Mouse (Mus musculus): ENCODE results near the gene Spaar.

The Spaar gene

DNA sequence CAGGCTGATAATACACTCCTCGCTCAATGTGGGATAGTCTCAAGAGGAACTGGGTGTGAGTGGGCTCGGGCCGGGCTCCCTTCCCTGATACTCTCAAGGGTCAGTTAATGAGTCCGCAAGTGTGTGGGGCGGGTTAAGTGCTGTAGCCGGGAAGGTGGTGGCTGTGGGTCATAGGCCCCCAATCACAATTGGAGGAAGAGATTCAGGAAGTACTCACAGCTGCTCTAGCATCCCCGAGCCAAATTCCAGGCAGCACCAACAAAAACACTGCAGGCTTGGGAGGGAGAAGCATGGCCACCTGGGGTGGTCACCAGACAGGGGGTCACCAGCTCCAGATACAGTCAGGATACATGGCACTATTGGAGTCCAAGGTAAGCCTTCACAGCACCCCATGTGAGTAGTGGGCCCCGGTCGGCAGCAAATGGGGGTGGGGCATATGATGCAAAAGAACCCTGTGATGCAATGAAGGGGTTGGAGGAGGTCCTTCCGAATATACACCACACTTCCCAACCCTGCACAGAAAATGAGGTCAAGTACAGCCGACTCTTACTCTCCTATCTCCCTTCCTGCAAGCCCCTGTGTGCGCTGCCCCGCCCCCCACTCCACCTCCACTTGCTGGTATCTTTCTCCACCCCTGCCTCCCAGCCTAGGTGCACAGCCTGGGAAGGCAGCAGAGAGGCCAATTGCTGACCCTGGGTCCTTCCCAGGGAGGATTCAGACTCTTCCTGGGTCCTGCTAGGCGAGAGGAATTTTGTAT is at the start of gene Spaar:
TSS of gene Spaar (plus strand) at position 241 of the 757 bp plus-strand sequence.
- DNase-seq (ENCODE audit: low read depth, low spot score), result no peak

- no peak for DNase-seq (ENCODE audit: low read depth, low spot score)
Observed at GRCm38 (mm10) chr4:43690021-43690420, 39.8 kb upstream of the Spaar start.

- DNase-seq (ENCODE audit: low read depth, low spot score), result no peak
Observed at GRCm38 (mm10) chr4:43691026-43691425, 38.8 kb upstream of the Spaar start.

DNA sequence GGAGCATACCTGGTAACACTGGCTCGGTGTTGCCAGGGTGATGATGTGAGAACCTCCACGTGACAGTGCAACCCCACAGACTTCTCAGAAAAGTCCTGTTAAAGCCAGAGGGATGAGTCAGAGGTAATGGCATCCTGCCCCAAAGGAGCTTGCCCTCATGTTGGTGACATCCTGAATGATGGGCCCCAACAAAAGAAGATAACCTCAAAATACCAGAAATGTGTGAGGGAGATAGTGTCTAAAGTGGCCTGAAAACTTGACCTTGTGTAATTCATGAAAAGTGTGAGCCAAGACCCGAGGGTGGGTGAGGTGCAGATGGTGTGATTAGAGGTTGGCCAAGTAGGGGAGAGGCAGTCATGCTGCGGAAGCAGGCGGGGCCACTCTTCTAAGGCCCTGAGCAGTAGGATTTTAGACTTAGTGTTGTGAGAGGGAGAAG is 36.0 kb upstream of the Spaar start:
- DNase-seq (ENCODE audit: low read depth, low spot score), result no peak

- no peak for DNase-seq (ENCODE audit: low read depth, low spot score)
Observed at GRCm38 (mm10) chr4:43694439-43695248, 35.2 kb upstream of the Spaar start.

DNA sequence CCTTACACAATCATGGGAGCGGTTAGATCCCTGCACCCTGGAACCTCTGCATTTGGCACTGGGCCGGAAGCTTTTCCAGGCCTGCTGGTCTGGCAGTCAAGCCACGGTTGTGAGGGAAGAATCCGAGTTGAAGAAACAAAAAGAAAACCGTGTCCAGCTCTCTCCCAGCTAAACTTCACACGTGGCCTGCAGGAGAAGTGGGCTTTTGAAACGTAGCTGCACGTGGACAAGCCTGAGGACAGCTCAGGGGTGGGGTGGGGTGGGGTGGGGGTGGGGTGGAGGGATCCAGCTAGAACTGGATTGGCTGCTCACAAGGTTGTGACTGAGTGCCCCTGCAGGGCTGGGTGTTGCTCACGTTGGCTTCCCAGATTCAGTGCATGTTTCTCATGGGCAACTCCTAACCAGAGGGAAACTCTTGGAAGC is 34.6 kb upstream of the Spaar start:
- no peak for DNase-seq (ENCODE audit: low read depth, low spot score)

DNA sequence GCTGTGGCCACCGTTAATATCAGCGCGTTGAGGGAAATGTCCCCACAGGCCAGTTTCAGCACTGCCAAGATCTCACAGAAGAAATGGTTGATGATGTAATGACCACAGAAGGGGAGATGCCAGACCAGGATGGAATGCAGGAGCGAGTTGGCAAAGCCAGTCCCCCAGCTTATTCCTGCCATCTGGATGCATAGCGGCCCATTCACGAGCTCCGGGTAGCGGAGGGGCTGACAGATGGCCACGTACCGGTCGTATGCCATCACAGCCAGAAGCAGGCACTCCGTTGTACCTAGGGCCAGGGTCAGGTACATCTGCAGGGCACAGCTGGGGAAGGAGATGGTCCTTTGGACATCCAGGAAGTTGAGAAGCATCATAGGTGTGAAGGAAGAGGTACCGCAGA is 33.3 kb upstream of the Spaar start:
- DNase-seq (ENCODE audit: low read depth, low spot score), result no peak

- DNase-seq (ENCODE audit: low read depth, low spot score), result no peak
Observed at GRCm38 (mm10) chr4:43700707-43701106, 29.1 kb upstream of the Spaar start, which contains the start of gene Olfr70. Olfr70 (minus strand) TSS chr4:43700807.

DNA sequence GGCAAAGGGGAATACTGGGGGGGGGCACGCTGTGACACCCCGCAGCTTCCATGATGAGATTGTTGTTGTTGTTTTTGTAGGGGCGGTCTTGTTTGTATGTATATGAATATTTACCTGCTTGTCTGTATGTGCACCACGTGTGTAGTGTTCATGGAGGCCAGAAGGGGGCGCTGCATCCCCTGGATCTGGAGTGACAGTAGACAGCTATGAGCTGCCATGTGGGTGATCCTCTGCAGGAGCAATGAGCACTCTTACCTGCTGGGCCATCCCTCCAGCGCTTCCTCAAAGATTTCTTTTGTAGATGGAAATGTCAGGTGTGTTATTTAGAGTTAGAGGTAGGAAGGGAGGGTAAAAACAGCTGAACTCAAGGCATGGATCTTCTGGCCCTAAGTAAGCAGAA is 26.4 kb upstream of the Spaar start:
- no peak for DNase-seq (ENCODE audit: low read depth, low spot score)

- DNase-seq (ENCODE audit: low read depth, low spot score), result no peak
Observed at GRCm38 (mm10) chr4:43703851-43704250, 26.0 kb upstream of the Spaar start.

DNA sequence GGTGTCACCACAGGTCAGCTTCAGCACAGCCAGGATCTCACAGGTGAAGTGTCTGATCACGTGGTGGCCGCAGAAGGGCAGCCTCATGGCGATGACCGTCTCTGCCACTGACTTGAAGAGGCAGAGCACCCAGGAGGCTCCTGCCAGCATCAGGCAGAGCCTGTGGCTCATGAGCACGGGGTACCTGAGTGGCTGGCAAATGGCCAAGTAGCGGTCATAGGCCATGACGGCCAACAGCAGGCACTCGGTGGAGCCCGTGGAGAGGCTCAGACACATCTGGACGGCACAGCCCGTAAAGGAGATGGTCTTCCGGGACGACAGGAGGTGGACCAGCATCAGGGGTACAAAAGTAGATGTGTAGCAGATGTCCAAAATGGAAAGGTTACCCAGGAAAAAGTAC is 23.8 kb upstream of the Spaar start:
- DNase-seq (ENCODE audit: low read depth, low spot score), result no peak

DNA sequence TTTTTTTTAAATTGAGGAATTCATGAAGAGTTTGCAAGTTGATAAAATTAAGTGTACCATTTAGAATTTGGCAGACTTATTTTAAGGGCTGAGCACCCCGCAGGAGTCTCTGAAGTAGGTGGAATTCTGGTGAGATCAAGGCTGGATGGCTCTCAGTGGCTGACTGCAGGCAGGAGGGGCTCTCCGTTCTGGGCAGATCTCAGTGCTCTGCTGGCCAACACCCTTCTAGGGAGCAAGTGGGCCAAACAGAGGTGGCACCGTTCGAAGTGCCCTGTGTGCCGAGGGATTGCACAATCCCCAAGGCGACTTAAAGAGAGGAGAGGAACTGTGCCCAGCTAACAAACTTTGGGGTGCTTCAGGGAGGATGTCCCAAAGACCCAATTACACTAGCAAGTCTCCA is 20.0 kb upstream of the Spaar start, which contains the start of gene Olfr71:
TSS of gene Olfr71 (minus strand) at position 387 of the 400 bp plus-strand sequence.
- no peak for DNase-seq (ENCODE audit: low read depth, low spot score)

GRCm38 (mm10) chr4:43711821-43712220 is 18.0 kb upstream of the Spaar start:
- peak; percentile 34 for DNase-seq (ENCODE audit: low read depth, low spot score)

- no peak for DNase-seq (ENCODE audit: low read depth, low spot score)
Observed at GRCm38 (mm10) chr4:43713652-43714219, 16.1 kb upstream of the Spaar start.

DNA sequence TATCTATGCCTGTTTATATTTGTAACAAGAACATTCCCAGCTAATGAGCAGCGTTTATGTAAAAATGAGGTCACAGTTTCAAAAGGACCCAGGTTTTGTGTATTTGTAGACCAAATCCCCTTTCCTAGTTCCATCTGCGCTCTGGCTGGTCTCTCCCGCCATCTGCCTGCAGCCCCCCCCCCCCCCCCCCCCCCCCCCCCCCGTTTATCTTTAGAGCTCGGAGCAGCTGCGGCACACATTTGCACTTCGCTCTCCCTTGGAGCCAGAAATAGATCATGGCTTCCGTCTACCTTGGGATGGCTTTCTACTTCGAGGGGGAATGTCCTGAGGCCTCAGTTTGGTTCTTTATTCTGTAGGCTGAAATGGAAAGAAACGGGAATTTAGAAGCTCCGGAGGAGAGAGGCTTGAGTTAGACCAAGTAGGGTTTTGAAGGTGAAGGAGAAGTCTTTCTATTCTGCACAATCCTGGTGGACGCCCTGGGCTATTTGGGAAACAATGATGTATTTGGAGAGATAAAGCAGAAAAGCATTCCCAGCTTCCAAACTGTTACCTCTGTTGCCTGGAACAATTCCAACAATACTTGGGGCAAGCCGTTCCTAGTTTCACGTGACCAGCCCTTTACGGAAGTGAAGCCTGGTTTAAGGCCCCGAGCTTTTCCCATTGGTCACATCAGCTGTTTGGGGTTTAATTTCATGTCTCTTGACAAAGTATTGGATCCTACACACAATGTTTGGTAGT is 9.2 kb upstream of the Spaar start:
- DNase-seq (ENCODE audit: low read depth, low spot score), result peak; percentile 40

DNA sequence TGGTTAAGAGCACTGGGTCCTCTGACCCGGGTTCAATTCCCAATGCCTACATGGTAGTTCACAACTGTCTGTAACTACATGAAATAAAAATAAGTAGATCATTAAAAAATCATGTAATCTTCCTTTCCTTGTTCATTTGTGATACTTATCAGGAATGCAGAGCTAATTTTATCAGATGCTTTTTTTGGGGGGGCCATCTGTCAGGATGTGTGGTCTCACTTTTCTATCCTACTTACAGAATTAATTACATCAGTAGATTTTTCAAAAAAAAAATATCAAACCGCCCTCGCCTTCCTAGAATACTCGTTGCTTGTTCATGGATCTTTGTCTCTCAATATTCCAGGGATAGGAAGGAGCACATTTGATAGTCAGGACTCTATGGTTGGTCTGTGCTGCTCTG is 7.6 kb upstream of the Spaar start:
- DNase-seq (ENCODE audit: low read depth, low spot score), result no peak

DNA sequence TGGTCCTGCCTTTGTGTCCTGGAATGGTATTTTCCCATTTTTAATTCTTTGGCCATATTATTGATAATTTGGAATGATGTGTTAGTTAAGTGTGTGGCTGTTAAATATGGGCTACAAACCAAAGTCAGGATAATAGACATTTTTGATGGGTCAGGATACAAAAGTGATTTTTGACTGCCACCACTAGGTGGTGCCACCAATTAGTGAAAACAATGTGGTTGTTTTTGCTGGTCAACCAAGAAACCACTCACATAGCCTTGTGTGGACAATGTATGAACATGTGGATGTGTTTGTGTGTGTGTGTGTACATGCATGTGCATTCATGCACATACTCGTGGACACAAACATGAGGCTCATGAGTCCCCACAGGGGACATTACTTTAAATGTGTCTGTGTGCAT is 5.1 kb upstream of the Spaar start:
- DNase-seq (ENCODE audit: low read depth, low spot score), result peak; percentile 18

DNA sequence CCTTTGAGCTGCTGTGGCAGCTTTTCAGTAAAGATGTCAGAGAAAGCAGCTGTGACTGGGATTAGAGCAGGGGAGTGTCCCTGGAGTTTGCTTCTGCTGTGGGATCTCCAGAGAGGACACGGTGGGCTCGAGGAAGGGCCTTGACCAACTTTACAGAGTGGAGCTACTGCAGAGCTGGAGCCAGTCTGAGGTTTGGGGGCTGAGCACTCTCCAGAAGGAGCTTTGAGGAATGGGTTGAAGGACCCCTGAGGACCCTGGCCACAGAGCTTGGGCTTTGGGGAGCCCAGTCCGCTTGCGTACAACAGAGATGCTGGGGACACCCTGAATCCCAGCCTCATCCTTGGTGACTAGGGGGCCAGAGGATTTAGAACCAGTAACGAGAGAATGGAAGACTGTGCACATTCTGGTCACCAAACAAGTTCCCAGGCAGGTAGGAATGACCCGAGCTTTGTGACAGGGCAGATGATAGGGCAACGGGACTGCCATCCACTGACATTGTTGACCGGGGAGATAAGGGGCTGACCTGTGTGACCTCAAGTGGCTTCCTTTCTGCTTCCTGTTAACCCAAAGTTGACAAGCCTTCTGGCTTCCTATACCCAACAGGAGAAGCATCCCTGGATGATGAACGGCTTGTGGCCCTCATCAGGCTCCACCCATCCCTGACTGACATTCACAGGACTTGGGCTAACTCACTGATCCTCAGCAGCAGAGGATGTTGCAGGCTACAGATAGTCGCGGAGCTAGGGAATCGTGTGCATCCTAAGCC is 3.4 kb upstream of the Spaar start:
- DNase-seq (ENCODE audit: low read depth, low spot score), result no peak

- no peak for DNase-seq (ENCODE audit: low read depth, low spot score)
Observed at GRCm38 (mm10) chr4:43726995-43727394, 2.8 kb upstream of the Spaar start, which contains the start of gene Hrct1. Hrct1 (plus strand) TSS chr4:43727188.

DNA sequence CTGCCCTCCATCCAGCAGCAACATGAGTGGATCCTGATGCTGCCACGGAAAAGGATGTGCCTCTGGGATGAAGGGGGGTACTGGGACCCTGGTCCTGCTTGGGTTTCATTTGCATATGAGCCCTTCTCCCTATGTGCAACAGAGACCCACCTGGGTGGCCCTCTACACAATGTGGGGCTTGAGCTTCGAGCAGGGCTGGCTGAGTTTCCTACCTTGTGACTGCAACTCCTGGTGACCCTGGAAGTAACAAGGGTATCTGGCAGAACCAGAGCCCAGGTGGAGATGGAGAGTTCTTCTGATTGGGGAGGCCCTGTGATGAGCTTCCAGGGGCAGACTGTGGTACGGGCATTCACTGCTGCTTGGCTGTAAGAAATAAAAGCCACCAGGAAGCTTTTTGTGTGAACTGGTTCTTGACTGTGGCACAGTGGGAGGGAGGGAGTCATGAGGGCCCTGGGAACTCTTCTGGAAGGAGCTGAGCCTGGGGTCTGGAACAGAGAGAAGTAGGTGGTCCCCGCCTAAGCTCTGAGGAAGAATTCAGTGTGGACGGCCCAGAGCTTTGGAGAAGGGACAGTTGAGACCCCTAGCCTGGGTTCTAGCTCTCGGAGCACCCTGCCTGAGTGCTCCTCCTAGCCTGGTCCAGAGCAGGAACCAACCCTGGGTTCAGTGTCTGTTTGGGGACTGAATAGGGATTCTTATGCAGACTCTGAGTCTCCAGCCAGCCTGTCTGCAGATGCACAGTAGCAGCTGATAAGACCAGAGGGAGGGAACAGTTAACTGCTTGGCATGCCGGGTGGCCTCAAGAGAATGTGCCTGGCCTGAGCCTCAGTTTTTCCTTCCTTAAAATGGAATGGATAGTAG is 1.9 kb upstream of the Spaar start:
- DNase-seq (ENCODE audit: low read depth, low spot score), result no peak
